Mouse (Mus musculus) heart, embryonic 12.5 days (tissue): ENCODE data around the gene Heg1. TPM values are rescaled to one million over a fixed set of nuclear protein-coding genes. Genes with fewer than 3 reads are reported as not detected.

Experiments
- ATAC-seq: fragments of 200-750 bp; cut with Nextera tagmentation; 2 replicates; pipeline ENCODE4 v1.8.0; 2017; ENCODE audit warnings: moderate TSS enrichment, moderate library complexity; ENCODE audit not compliant: insufficient number of reproducible peaks, low FRiP score
- H3K27ac ChIP-seq: fragments of 300-500 bp; sonication (generic); 2 replicates; pipeline ENCODE4 v1.5.1; 2016; ENCODE audit warnings: mild to moderate bottlenecking, moderate library complexity; ENCODE audit not compliant: poor library complexity, severe bottlenecking
- H3K27me3 ChIP-seq: fragments of 300-500 bp; sonication (generic); replicated peaks from 2 replicates; pipeline ENCODE4 v1.6.1; 2016; ENCODE audit warnings: mild to moderate bottlenecking, moderate library complexity
- H3K36me3 ChIP-seq: fragments of 300-500 bp; sonication (generic); 2 replicates; pipeline ENCODE4 v1.6.1; 2016; ENCODE audit warnings: mild to moderate bottlenecking, moderate library complexity
- H3K4me1 ChIP-seq: fragments of 300-500 bp; sonication (generic); replicated peaks from 2 replicates; pipeline ENCODE4 v1.6.1; 2016; ENCODE audit warnings: mild to moderate bottlenecking
- H3K4me2 ChIP-seq: fragments of 300-500 bp; sonication (generic); 2 replicates; pipeline ENCODE4 v1.6.1; 2016; ENCODE audit warnings: mild to moderate bottlenecking, moderate library complexity
- H3K4me3 ChIP-seq: fragments of 300-500 bp; sonication (generic); 2 replicates; pipeline ENCODE4 v1.5.1; 2016; ENCODE audit warnings: mild to moderate bottlenecking
- H3K9ac ChIP-seq: fragments of 300-500 bp; sonication (generic); 2 replicates; pipeline ENCODE4 v1.6.1; 2016; ENCODE audit warnings: mild to moderate bottlenecking, moderate library complexity
- H3K9me3 ChIP-seq: fragments of 300-500 bp; sonication (generic); replicated peaks from 2 replicates; pipeline ENCODE4 v1.6.1; 2016; ENCODE audit warnings: mild to moderate bottlenecking, moderate library complexity
- WGBS: fragments of 180-500 bp; shearing (Covaris S2); methylation state at CpG from one replicate; pipeline ENCODE4 v1.1.7; 2016; 5-methylcytosine and 5-hydroxymethylcytosine counted together
- polyA plus RNA-seq: library from polyadenylated mRNA; unstranded; fragments of >200 nt; fragmentation: Nextera tagmentation; extraction: Ambion mirVana; gene quantifications from 2 replicates; pipeline ENCODE4 v1.2.1, GENCODE M21; 2016

Gene Heg1
- polyA plus RNA-seq, 1 experiment from 2014 or later = 48.3 TPM

DNA sequence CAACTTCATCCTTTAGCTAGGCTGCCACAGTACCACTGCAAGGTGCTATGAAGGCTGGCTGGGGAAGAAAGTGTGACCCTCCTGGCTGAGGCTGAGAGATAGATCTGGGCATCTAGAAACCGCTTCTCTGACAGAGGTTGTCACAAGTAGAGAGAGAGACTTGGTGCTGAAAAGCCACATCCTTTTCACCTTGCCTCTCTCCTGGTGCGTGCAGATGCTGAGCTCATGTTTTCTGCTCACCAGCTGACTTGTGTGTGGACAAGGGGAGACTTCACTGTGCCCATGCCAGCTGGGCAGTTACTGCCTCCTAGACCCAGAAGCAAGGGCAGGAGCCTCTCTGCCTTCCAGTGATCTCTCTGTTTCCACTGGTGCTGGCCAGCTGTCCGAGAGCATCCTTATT lies 3.6 kb downstream of the Heg1 start:
- H3K9ac ChIP-seq = peak overlapping the region; percentile 19; the same call in 1 of the 2 replicates
- peaks cover 71% of the 10 kb centered on the region for H3K4me1 ChIP-seq
- H3K36me3 ChIP-seq = peaks cover 9% of the 10 kb centered on the region; the same call in 1 of the 2 replicates
- peak overlapping the region; percentile 82; the same call in 1 of the 2 replicates for H3K4me3 ChIP-seq
- WGBS = 54% methylated on average over 3 of the region's 3 CpGs
- H3K27me3 ChIP-seq = no peaks in the 10 kb centered on the region
- no peaks in the 10 kb centered on the region for H3K9me3 ChIP-seq
- H3K4me2 ChIP-seq = peak overlapping the region; percentile 76
- H3K27ac ChIP-seq = no peak overlapping the region
- ATAC-seq = no peak

DNA sequence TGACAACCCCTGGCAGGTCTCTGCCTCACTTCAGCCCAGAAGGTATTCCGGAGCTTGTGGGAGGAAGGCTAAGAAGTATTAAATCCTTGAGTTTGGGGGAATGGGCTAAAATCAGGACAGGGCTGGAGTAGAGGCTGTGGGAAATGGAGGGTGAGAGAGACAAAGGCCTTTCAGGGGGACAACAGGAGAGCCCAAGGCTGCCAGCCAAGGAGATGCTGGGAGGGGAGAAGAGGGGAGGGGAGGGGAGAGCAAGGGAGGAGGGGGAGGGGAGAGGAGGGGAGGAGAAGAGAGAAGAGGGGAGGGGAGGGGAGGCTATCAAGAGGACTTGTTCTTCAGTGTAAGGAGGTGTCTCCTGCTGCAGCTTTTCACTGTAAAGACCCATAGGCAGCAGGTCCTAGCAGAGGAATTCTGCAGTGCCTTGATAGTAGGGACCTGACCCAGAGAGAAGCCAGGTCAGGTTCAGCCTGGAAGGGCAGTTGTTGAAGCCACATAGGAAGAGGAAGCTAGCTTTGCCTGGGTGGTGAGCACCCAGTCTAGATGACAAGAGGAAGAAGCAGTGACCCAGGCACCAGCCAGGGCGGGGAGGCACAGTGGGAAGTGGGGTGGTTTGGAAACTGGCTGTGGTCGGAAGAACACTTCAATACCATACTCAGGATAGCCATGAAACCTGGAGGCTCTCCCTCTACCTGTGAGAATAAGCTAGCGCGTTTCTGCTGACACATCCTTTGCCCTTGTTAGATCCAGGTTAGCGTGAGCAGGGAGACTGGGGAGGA lies 7.0 kb downstream of the Heg1 start:
- Histone ChIP-seq H3K4me3 (no peak overlapping the region), H3K4me2 (peak overlapping the region; percentile 16; the same call in 1 of the 2 replicates), H3K27me3 (no peaks in the 10 kb centered on the region), H3K4me1 (peaks cover 86% of the 10 kb centered on the region), H3K27ac (no peak overlapping the region), H3K9me3 (no peaks in the 10 kb centered on the region), H3K36me3 (peaks cover 18% of the 10 kb centered on the region), H3K9ac (no peak overlapping the region)
- no peak for ATAC-seq
- 74% methylated on average over 6 of the region's 6 CpGs for WGBS

DNA sequence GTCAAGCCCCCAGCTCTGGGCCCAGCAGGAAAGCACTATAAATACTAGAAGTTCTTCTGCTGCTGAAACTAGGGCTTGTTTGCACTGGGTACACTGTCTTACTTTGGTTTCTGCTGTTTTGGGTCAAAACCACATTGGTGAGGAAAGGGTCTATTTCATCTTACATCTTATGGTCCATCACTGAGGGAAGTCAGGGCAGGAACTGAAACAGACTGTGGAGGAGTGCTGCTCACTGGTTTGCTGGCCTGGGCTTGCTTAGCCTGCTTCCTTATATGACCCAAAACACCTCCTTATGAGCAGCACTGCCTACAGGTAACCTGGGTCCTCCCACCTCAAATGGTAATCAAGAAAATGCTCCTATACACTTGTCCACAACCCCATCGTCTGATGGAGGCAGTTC lies 9.4 kb downstream of the Heg1 start:
- H3K27me3 ChIP-seq = no peaks in the 10 kb centered on the region
- H3K27ac ChIP-seq = no peak overlapping the region
- ATAC-seq = no peak
- H3K4me2 ChIP-seq = no peak overlapping the region
- no peaks in the 10 kb centered on the region for H3K9me3 ChIP-seq
- peaks cover 86% of the 10 kb centered on the region for H3K4me1 ChIP-seq
- H3K36me3 ChIP-seq = peaks cover 13% of the 10 kb centered on the region
- WGBS = 78% methylated on average over 1 of the region's 1 CpGs
- H3K9ac ChIP-seq = no peak overlapping the region
- H3K4me3 ChIP-seq = no peak overlapping the region

DNA sequence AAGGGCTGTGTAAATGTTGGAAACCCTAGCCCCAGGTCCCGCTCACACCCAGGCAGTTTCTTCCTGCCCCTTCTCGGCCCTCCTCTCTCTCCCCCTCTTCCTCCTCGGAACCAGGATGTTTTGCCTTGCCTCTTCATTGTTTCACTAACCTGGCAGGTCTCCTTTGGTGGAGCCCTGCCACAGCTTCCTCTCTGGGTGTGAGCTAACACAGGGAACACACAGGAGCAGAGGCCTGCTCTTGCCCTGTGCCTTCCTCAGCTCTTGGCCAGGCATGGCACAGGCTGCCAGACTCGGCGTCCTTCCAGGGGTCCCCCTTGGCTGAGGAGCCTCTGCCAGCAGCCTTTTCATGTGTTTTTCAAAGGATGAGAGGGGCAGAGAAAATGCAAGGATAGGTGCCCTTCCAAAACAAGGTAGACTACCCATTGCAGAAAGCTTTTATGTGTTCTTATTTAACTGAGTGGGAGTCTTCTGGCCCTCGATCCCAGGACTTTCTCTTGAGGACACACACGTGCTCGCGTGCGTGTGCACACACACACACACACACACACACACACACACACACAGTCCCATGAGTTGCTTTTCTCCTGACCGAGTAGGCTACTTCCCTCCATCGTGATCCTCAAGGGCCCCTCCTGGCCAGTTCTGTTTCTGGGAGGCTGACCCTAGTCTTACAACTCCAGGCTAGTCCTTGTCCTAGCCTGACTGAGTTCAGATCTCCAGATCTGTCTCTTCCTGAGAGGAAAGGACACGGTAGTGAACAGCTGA lies 12.8 kb downstream of the Heg1 start:
- H3K4me3 ChIP-seq = no peak overlapping the region
- WGBS = 67% methylated on average over 13 of the region's 13 CpGs
- peak overlapping the region; percentile 37 for H3K27ac ChIP-seq
- no peaks in the 10 kb centered on the region for H3K27me3 ChIP-seq
- 0 out of 2 replicates have a peak overlapping the region, but pooled peaks have one; percentile 18 for H3K9ac ChIP-seq
- H3K36me3 ChIP-seq = peaks cover 19% of the 10 kb centered on the region
- no peaks in the 10 kb centered on the region for H3K9me3 ChIP-seq
- peak; percentile 67 for ATAC-seq
- H3K4me2 ChIP-seq = no peak overlapping the region
- peaks cover 55% of the 10 kb centered on the region for H3K4me1 ChIP-seq

GRCm38 (mm10) chr16:33697576-33698276 lies 13.6 kb downstream of the Heg1 start:
- no peak for ATAC-seq
- no peaks in the 10 kb centered on the region for H3K9me3 ChIP-seq
- H3K4me3 ChIP-seq = no peak overlapping the region
- no peak overlapping the region for H3K4me2 ChIP-seq
- H3K27ac ChIP-seq = peak overlapping the region; percentile 49; the same call in 1 of the 2 replicates
- no peaks in the 10 kb centered on the region for H3K27me3 ChIP-seq
- peaks cover 16% of the 10 kb centered on the region for H3K36me3 ChIP-seq
- WGBS = 57% methylated on average over 9 of the region's 9 CpGs
- H3K9ac ChIP-seq = no peak overlapping the region
- H3K4me1 ChIP-seq = peaks cover 48% of the 10 kb centered on the region

DNA sequence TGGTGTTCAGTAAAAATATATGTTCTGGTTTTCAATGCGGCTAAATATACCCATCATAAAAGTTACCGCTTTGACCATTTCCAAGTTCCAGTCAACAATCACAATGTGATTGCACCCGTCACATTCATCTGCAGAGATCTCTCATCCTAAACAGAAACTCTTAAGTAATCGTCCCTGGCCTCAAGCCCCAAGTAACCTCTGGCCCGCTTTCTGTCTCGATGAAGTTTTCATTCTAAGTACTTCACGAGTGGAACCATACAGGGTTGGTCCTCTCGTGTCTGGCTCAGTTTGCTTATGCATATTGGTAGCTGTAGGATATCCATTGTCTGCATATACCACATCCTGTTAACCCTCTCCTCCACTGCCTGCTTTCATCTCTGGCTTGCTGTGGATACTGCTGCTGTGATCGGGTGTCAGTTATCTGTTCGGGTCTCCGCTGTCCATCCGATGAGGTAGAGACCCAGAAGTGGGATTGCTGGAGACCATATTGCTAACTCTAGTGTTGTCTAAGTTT lies 14.2 kb downstream of the Heg1 start:
- H3K27ac ChIP-seq = 0 out of 2 replicates have a peak overlapping the region, but pooled peaks have one; percentile 1
- H3K4me3 ChIP-seq = no peak overlapping the region
- ATAC-seq = no peak
- 61% methylated on average over 12 of the region's 12 CpGs for WGBS
- H3K27me3 ChIP-seq = no peaks in the 10 kb centered on the region
- H3K36me3 ChIP-seq = peaks cover 15% of the 10 kb centered on the region
- H3K9me3 ChIP-seq = no peaks in the 10 kb centered on the region
- no peak overlapping the region for H3K4me2 ChIP-seq
- peaks cover 48% of the 10 kb centered on the region for H3K4me1 ChIP-seq
- no peak overlapping the region for H3K9ac ChIP-seq

DNA sequence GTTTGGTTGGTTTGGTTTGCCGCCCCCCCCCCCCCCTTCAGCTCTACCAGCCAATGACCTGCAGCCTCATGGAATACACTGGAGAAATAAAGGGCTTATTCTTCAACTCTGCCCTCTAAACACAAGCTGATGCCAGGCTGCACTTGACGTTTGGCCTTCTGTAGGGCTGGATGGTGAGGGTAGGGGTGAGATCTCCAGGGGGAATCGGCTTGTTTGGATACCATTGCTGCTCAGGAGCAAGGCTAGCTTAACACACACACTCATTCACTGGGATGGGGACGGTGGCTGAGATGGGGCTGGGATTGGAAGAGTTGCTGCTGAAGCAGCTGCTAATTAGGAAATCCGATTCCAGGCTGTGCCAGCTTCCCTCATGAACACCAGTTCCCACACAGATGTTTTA lies 16.4 kb downstream of the Heg1 start:
- no peaks in the 10 kb centered on the region for H3K9me3 ChIP-seq
- WGBS = 68% methylated on average over 5 of the region's 5 CpGs
- no peak overlapping the region for H3K4me3 ChIP-seq
- ATAC-seq = no peak
- H3K27me3 ChIP-seq = no peaks in the 10 kb centered on the region
- H3K36me3 ChIP-seq = 0 out of 2 replicates have a peak, but pooled peaks cover 7% of the 10 kb centered on the region
- H3K27ac ChIP-seq = no peak overlapping the region
- H3K4me2 ChIP-seq = no peak overlapping the region
- no peak overlapping the region for H3K9ac ChIP-seq
- peaks cover 58% of the 10 kb centered on the region for H3K4me1 ChIP-seq

DNA sequence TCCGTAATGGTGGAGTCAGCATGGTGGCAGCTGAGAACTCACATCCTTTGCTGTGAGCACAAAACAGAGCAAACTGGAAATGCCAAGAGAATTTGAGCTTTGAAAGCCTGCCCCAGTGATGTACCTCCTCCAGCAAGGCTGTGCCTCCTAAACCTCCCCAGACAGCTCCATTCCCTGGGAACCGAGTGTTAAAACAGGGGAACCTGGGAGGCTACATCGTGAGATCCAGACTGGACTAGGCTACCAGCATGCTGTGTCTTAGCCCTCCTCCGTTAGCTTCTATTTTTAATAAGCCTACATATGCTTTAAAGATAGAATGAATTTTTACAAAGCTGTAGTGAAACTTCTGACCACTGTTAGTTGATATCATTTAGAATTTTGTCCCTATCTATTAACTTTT lies 17.7 kb downstream of the Heg1 start:
- Histone ChIP-seq H3K4me2 (no peak overlapping the region), H3K4me3 (no peak overlapping the region), H3K36me3 (peaks cover 8% of the 10 kb centered on the region; the same call in 1 of the 2 replicates), H3K9me3 (no peaks in the 10 kb centered on the region), H3K9ac (no peak overlapping the region), H3K4me1 (peaks cover 51% of the 10 kb centered on the region), H3K27ac (no peak overlapping the region), H3K27me3 (no peaks in the 10 kb centered on the region)
- no peak for ATAC-seq
- WGBS = 80% methylated on average over 4 of the region's 4 CpGs

DNA sequence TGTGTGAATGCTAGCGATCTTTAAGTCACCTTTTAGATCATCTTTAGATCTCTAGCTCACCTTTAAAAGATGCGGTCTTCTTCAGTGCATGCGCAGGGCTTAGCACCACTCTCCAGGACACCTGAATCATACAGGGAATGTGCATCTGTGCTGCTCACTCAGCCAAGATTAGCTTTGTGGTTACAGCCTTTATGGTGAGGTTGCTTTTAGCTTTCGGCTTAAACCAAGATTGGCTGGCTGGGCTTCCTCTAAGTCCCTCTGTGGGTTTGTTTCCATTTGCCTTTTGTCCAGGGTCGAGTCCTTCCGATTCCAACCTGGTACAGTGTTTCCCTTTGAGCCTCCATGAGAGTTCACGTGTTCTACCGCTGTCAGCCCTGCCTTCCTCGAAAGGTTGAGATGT lies 20.1 kb downstream of the Heg1 start:
- ATAC-seq = no peak
- Histone ChIP-seq H3K4me1 (peaks cover 52% of the 10 kb centered on the region), H3K36me3 (peaks cover 23% of the 10 kb centered on the region; the same call in 1 of the 2 replicates), H3K27ac (peak overlapping the region; percentile 76), H3K4me2 (0 out of 2 replicates have a peak overlapping the region, but pooled peaks have one; percentile 49), H3K4me3 (no peak overlapping the region), H3K9ac (no peak overlapping the region; the same call in 1 of the 2 replicates), H3K27me3 (no peaks in the 10 kb centered on the region), H3K9me3 (no peaks in the 10 kb centered on the region)
- WGBS = 66% methylated on average over 9 of the region's 9 CpGs

- peaks cover 60% of the 10 kb centered on the region for H3K4me1 ChIP-seq
- WGBS = 7% methylated on average over 6 of the region's 6 CpGs
- H3K9me3 ChIP-seq = no peaks in the 10 kb centered on the region
- H3K4me2 ChIP-seq = peak overlapping the region; percentile 49
- peaks cover 19% of the 10 kb centered on the region for H3K36me3 ChIP-seq
- H3K4me3 ChIP-seq = no peak overlapping the region
- H3K9ac ChIP-seq = no peak overlapping the region
- no peaks in the 10 kb centered on the region for H3K27me3 ChIP-seq
- peak; percentile 78 for ATAC-seq
- H3K27ac ChIP-seq = peak overlapping the region; percentile 76
Measured at GRCm38 (mm10) chr16:33705258-33705657, 21.1 kb downstream of the Heg1 start.
